Mouse (Mus musculus): ENCODE measurements around the gene Nipsnap3b. TPM values are rescaled to one million over a fixed set of nuclear protein-coding genes. Genes with fewer than 3 reads are reported as not detected.

Nipsnap3b gene
- total RNA-seq, 2 experiments from 2014 or later, result 1.7 to 2.3 TPM

Other genes with a start within 250 kb of the Nipsnap3b start
- not detected for gene Olfr275, start 197.3 kb upstream of the Nipsnap3b start, total RNA-seq (2021)
- not detected for gene Olfr273, start 152.6 kb upstream of the Nipsnap3b start, total RNA-seq (2021)
- gene Olfr272, start 92.7 kb upstream of the Nipsnap3b start, total RNA-seq (2021), result not detected
- not detected for gene Olfr270, start 47.3 kb upstream of the Nipsnap3b start, total RNA-seq (2021)
- not detected for gene Nipsnap3a, start 22.6 kb upstream of the Nipsnap3b start, total RNA-seq (2021)
- 1 to 10 TPM; 7.1 to 7.4 TPM for gene Abca1, start 148.0 kb downstream of the Nipsnap3b start, total RNA-seq (2021)

Measured in gastrocnemius, adult 18-20 months (tissue).